Mouse (Mus musculus): ENCODE measurements around the gene Enpp1. TPM values are rescaled to one million over a fixed set of nuclear protein-coding genes. Genes with fewer than 3 reads are reported as not detected.

The Enpp1 gene
- polyA plus RNA-seq, 1 experiment, result not detected

GRCm38 (mm10) chr10:24696761-24697160 lies 15.2 kb downstream of the Enpp1 start:
- WGBS, result 91% methylated on average over 3 of the region's 3 CpGs
- Histone ChIP-seq H3K4me3 (ENCODE audit: insufficient read depth, low read depth, low read length) (no peak overlapping the region), H3K27ac (ENCODE audit: insufficient read depth, low read depth, low read length) (no peak overlapping the region), H3K4me1 (ENCODE audit: control insufficient read depth, insufficient read depth, low read length) (no peaks in the 10 kb centered on the region)
- TF ChIP-seq CTCF (IDR thresholded peaks at IDR 0.05; ENCODE audit: insufficient read depth, low read depth, low read length) (no peak), POLR2A (IDR thresholded peaks at IDR 0.05; ENCODE audit: insufficient read depth, low read depth, low read length) (no peak)

- WGBS, result 92% methylated on average over 5 of the region's 5 CpGs
- H3K27ac ChIP-seq (ENCODE audit: insufficient read depth, low read depth, low read length), result no peak overlapping the region
- TF ChIP-seq CTCF (IDR thresholded peaks at IDR 0.05; ENCODE audit: insufficient read depth, low read depth, low read length), result no peak
- TF ChIP-seq POLR2A (IDR thresholded peaks at IDR 0.05; ENCODE audit: insufficient read depth, low read depth, low read length), result no peak
- H3K4me1 ChIP-seq (ENCODE audit: control insufficient read depth, insufficient read depth, low read length), result no peaks in the 10 kb centered on the region
- H3K4me3 ChIP-seq (ENCODE audit: insufficient read depth, low read depth, low read length), result no peak overlapping the region
These were observed 16.2 kb downstream of the Enpp1 start for GRCm38 (mm10) chr10:24695786-24696185.

- Histone ChIP-seq H3K4me1 (ENCODE audit: control insufficient read depth, insufficient read depth, low read length) (peaks cover 5% of the 10 kb centered on the region), H3K27ac (ENCODE audit: insufficient read depth, low read depth, low read length) (peak overlapping the region; percentile 75), H3K4me3 (ENCODE audit: insufficient read depth, low read depth, low read length) (no peak overlapping the region)
- WGBS, result 30% methylated on average over 7 of the region's 7 CpGs
- TF ChIP-seq CTCF (IDR thresholded peaks at IDR 0.05; ENCODE audit: insufficient read depth, low read depth, low read length), result no peak
- TF ChIP-seq POLR2A (IDR thresholded peaks at IDR 0.05; ENCODE audit: insufficient read depth, low read depth, low read length), result no peak
These were observed 29.3 kb downstream of the Enpp1 start for GRCm38 (mm10) chr10:24682518-24683104.

DNA sequence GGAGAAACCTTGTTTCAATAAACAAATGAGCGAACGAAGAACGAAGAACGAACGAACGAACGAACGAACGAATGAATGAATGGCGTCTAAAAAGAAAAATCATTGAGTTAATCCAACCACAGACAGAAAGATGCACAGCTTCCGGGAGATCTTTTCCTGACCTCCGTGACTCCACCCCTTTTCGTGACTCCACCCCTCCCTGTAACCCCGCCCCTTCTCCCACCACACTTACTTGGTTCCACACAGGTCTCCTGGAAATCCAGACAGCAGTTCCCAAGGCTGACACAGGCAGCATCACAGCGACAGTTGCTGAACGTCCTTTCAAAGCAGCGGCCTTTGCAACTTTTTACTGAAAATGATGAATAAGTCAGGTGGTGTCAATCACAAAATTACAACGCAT lies 34.3 kb downstream of the Enpp1 start:
- Histone ChIP-seq H3K4me1 (ENCODE audit: control insufficient read depth, insufficient read depth, low read length) (peaks cover 4% of the 10 kb centered on the region), H3K4me3 (ENCODE audit: insufficient read depth, low read depth, low read length) (no peak overlapping the region), H3K27ac (ENCODE audit: insufficient read depth, low read depth, low read length) (no peak overlapping the region)
- TF ChIP-seq POLR2A (IDR thresholded peaks at IDR 0.05; ENCODE audit: insufficient read depth, low read depth, low read length) (no peak), CTCF (IDR thresholded peaks at IDR 0.05; ENCODE audit: insufficient read depth, low read depth, low read length) (no peak)
- WGBS, result 93% methylated on average over 18 of the region's 18 CpGs

DNA sequence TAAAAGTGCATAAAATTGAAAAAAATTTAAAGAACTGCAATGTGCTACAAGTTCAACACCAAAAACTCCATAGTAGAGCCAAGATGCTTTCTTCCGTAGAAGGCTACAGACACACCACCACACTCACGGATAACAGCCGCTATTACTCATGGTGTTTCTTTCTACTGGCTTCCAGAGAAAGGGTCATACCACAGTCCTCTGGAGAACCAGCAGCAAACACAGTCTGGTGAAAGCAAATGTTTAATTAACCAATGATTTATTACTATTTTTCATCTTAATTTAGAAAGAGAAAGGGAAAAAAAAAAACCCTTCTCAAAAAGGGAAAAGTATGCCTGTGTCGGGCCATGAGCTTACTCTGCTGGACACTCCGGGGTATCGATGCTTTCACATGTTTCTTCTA lies 37.7 kb downstream of the Enpp1 start:
- 94% methylated on average over 6 of the region's 6 CpGs for whole genome bisulfite sequencing
- Histone ChIP-seq H3K27ac (ENCODE audit: insufficient read depth, low read depth, low read length) (no peak overlapping the region), H3K4me3 (ENCODE audit: insufficient read depth, low read depth, low read length) (no peak overlapping the region), H3K4me1 (ENCODE audit: control insufficient read depth, insufficient read depth, low read length) (no peaks in the 10 kb centered on the region)
- no peak for TF ChIP-seq POLR2A (IDR thresholded peaks at IDR 0.05; ENCODE audit: insufficient read depth, low read depth, low read length)
- TF ChIP-seq CTCF (IDR thresholded peaks at IDR 0.05; ENCODE audit: insufficient read depth, low read depth, low read length), result no peak

DNA sequence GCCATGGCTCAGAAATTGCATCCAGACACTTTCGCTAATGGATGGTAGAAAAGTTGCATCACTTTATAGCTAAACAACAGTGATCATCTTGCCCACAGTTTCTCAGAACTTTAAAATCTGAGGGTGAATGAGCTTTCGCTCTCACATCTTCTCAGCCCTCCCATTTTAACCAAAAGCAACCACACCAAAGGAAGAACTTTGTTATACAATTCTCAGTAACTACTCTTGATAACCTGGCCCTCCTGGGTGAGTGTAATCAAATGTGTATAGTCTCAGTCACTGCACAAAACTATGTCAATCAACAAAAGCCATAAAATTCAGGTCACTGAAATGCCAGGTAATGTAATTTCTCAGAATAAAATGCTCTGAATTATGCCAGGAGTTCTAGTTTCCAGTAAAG lies 39.0 kb downstream of the Enpp1 start:
- Histone ChIP-seq H3K4me1 (ENCODE audit: control insufficient read depth, insufficient read depth, low read length) (no peaks in the 10 kb centered on the region), H3K4me3 (ENCODE audit: insufficient read depth, low read depth, low read length) (no peak overlapping the region), H3K27ac (ENCODE audit: insufficient read depth, low read depth, low read length) (no peak overlapping the region)
- 100% methylated on average over 2 of the region's 2 CpGs for WGBS
- TF ChIP-seq POLR2A (IDR thresholded peaks at IDR 0.05; ENCODE audit: insufficient read depth, low read depth, low read length), result no peak
- TF ChIP-seq CTCF (IDR thresholded peaks at IDR 0.05; ENCODE audit: insufficient read depth, low read depth, low read length), result no peak

GRCm38 (mm10) chr10:24670548-24670947 lies 41.4 kb downstream of the Enpp1 start:
- Histone ChIP-seq H3K4me1 (ENCODE audit: control insufficient read depth, insufficient read depth, low read length) (no peaks in the 10 kb centered on the region), H3K27ac (ENCODE audit: insufficient read depth, low read depth, low read length) (no peak overlapping the region), H3K4me3 (ENCODE audit: insufficient read depth, low read depth, low read length) (no peak overlapping the region)
- 93% methylated on average over 6 of the region's 6 CpGs for WGBS
- TF ChIP-seq POLR2A (IDR thresholded peaks at IDR 0.05; ENCODE audit: insufficient read depth, low read depth, low read length), result no peak
- TF ChIP-seq CTCF (IDR thresholded peaks at IDR 0.05; ENCODE audit: insufficient read depth, low read depth, low read length), result no peak

DNA sequence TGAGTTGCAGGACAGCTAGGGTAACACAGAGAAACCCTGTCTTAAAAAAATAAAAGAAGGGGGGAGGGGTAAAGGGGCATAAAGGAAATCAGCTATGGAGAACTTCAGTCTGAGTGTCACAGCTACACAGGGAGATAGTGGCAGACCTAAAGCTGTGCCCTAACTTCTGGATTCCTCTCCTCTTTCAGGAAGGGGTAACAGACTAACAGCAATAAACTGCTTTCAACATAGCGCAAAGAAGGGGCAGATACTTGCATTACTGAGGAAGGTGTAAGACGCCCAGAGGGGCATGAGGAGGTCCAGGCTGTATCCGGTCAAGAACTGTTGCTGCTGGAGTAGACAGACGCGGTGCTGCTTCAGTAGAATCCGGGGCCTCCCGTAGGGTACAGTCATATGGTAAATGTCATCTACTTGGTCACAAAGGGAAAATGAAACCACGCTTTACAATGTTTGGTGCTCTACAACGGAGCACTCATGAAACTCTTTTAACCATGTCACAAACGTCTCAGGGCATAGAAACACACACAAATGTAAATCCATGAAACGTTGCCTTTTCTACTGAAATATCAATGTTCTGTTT lies 60.9 kb downstream of the Enpp1 start:
- 96% methylated on average over 11 of the region's 11 CpGs for WGBS
- no peak for TF ChIP-seq POLR2A (IDR thresholded peaks at IDR 0.05; ENCODE audit: insufficient read depth, low read depth, low read length)
- TF ChIP-seq CTCF (IDR thresholded peaks at IDR 0.05; ENCODE audit: insufficient read depth, low read depth, low read length), result no peak

DNA sequence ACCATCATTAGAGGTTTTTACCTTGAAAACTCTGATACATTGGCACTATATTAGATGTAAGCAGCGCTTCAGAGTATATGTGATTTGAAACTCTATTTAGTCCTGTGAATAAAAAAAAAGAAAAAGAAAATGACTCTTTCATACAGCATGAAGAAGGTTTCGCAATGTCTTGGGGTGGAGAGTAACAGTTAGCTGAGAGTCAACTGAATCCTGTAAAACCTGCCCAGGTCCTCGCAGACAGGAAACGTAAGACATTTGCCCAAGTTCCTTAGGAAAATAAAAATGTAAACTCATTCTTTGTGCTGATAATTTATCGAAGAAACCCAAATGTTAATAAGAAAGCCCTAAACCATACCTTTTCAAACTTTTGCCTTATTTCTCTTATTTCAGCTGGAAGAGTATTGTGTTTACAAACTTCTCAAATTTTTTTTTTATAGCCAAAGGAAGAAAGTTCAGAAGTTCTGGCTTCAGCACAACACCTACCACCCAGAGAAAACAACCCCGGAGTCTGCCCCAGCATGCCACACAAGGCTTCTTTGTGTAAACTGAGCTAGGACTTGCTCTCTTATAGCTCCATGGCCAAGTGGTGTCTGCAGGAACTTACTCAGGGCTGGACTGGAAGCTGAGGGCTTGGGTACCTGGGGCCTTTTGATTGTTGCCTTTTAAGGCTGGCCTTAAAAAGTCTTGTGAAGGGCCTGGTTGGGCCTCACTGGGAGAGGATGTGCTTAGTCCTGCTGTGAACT lies 63.8 kb downstream of the Enpp1 start:
- WGBS, result 84% methylated on average over 6 of the region's 6 CpGs

More for the DNA sequence above, 60.9 kb downstream of the Enpp1 start:
- Histone ChIP-seq H3K27ac (ENCODE audit: insufficient read depth, low read depth, low read length) (no peak overlapping the region), H3K4me1 (ENCODE audit: control insufficient read depth, insufficient read depth, low read length) (no peaks in the 10 kb centered on the region), H3K4me3 (ENCODE audit: insufficient read depth, low read depth, low read length) (no peak overlapping the region)

More for the DNA sequence above, 63.8 kb downstream of the Enpp1 start:
- Histone ChIP-seq H3K4me3 (ENCODE audit: insufficient read depth, low read depth, low read length) (no peak overlapping the region), H3K27ac (ENCODE audit: insufficient read depth, low read depth, low read length) (no peak overlapping the region), H3K4me1 (ENCODE audit: control insufficient read depth, insufficient read depth, low read length) (no peaks in the 10 kb centered on the region)
- no peak for TF ChIP-seq POLR2A (IDR thresholded peaks at IDR 0.05; ENCODE audit: insufficient read depth, low read depth, low read length)
- no peak for TF ChIP-seq CTCF (IDR thresholded peaks at IDR 0.05; ENCODE audit: insufficient read depth, low read depth, low read length)
